Mouse (Mus musculus) limb, embryonic 14.5 days (tissue): Measurements from ENCODE around the gene Adamts3. TPM values are rescaled to one million over a fixed set of nuclear protein-coding genes. Genes with fewer than 3 reads are reported as not detected.

Experiments used
- ATAC-seq: fragments of 200-750 bp; cut with Nextera tagmentation; 2 replicates; pipeline ENCODE4 v1.8.0; 2017; ENCODE audit warnings: low read depth, moderate number of reproducible peaks, moderate TSS enrichment; ENCODE audit not compliant: low FRiP score
- DNase-seq: peaks from one replicate; pipeline ENCODE4 v3.0.0-alpha.2; 2015; ENCODE audit warnings: low spot score
- H3K27ac ChIP-seq: fragments of 300-500 bp; sonication (generic); replicated peaks from 2 replicates; pipeline ENCODE4 v1.5.1; 2014; ENCODE audit warnings: low read depth, mild to moderate bottlenecking, low read length, moderate library complexity, mixed read lengths
- H3K27me3 ChIP-seq: fragments of 300-500 bp; sonication (generic); 2 replicates; pipeline ENCODE4 v1.6.1; 2014; ENCODE audit warnings: low read length, mixed read lengths; ENCODE audit not compliant: control insufficient read depth, insufficient read depth
- H3K36me3 ChIP-seq: fragments of 300-500 bp; sonication (generic); 2 replicates; pipeline ENCODE4 v1.6.1; 2014; ENCODE audit warnings: mild to moderate bottlenecking, low read length, moderate library complexity, mixed read lengths; ENCODE audit not compliant: control insufficient read depth, insufficient read depth
- H3K4me1 ChIP-seq: fragments of 300-500 bp; sonication (generic); 2 replicates; pipeline ENCODE4 v1.6.1; 2014; ENCODE audit warnings: antibody characterized with exemption, low read length, mixed read lengths; ENCODE audit not compliant: control insufficient read depth, insufficient read depth
- H3K4me2 ChIP-seq: fragments of 300-500 bp; sonication (generic); replicated peaks from 2 replicates; pipeline ENCODE4 v1.6.1; 2014; ENCODE audit warnings: low read depth, mild to moderate bottlenecking, low read length, moderate library complexity; ENCODE audit not compliant: severe bottlenecking
- H3K4me3 ChIP-seq: fragments of 300-500 bp; sonication (generic); replicated peaks from 2 replicates; pipeline ENCODE4 v1.5.1; 2014; ENCODE audit warnings: low read length
- H3K9ac ChIP-seq: fragments of 300-500 bp; sonication (generic); 2 replicates; pipeline ENCODE4 v1.6.1; 2014; ENCODE audit warnings: mild to moderate bottlenecking, low read depth, low read length, moderate library complexity; ENCODE audit not compliant: severe bottlenecking
- H3K9me3 ChIP-seq: fragments of 300-500 bp; sonication (generic); 2 replicates; pipeline ENCODE4 v1.6.1; 2016; ENCODE audit warnings: low read length; ENCODE audit not compliant: control insufficient read depth
- POLR2A ChIP-seq: fragments of 200-500 bp; IDR thresholded peaks from 2 replicates; pipeline ENCODE4 v1.8.0; 2012; ENCODE audit warnings: inconsistent platforms, mild to moderate bottlenecking, moderate library complexity, borderline replicate concordance; ENCODE audit not compliant: insufficient read depth, insufficient read length; ENCODE audit errors: extremely low read depth
- WGBS: fragments of 180-500 bp; shearing (Covaris S2); extraction: QIAGEN DNeasy Blood & Tissue Kit; methylation state at CpG from one replicate; pipeline ENCODE4 v1.1.7; 2014; 5-methylcytosine and 5-hydroxymethylcytosine counted together
- polyA plus RNA-seq, 2 experiments: library from polyadenylated mRNA; depleted of rRNA in 1 of 2; stranded (reverse) in 1 of 2; unstranded in 1 of 2; fragments of >200 nt; fragmentation: Nextera tagmentation in 1 of 2; extraction: Ambion mirVana in 1 of 2; gene quantifications; 2 replicates each; pipeline versions ENCODE4 v1.2.1 to v1.2.3; 2012 to 2014

The Adamts3 gene
- polyA plus RNA-seq, 2 experiments = 9.5 to 13.0 TPM

DNA sequence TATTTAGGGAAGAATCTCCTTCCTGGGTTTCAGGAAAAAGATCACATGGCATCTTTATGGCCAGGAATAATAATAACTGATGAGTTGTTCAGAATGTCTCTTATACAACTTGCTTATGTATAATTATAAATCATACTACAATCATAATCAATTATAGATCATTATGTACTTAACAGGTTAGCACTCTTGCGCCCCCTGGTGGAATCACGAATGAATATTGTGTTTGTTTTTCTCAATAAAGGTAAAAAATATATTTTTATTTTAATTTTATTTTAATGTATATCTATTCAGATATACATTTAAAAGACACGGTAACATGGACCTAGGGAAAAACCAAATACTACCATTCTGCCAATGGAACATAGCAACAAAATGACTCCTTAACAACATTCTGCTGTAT, 63.6 kb downstream of the Adamts3 start:
- DNase-seq (no peak), ATAC-seq (no peak)
- H3K4me2 ChIP-seq = no peak overlapping the region
- 23% methylated on average over 3 of the region's 3 CpGs for WGBS
- no peaks in the 10 kb centered on the region for H3K27me3 ChIP-seq
- H3K9me3 ChIP-seq = no peaks in the 10 kb centered on the region
- H3K27ac ChIP-seq = no peak overlapping the region
- no peak overlapping the region for H3K4me3 ChIP-seq
- TF ChIP-seq POLR2A = no peak
- no peaks in the 10 kb centered on the region for H3K36me3 ChIP-seq
- H3K4me1 ChIP-seq = no peaks in the 10 kb centered on the region
- no peak overlapping the region for H3K9ac ChIP-seq

DNA sequence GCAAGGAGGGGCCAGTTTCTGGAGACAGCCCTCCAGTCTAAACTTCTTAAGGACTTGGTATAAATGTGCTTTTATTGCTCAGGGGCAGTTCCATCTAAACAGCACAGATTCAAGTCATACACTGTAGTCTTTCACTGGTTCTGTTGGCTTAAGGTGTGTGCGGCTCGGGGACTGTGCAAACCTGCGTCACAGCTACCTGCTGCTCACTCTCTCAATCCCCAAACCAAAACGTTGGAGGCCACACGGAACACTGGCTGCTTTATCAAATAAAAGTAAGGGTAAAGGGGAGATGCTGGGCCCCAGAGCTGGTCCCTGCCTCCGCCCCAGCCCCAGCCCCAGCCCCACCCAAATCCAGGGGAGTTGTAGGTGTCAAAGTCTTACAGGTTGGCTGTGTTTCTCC, 66.5 kb downstream of the Adamts3 start:
- no peaks in the 10 kb centered on the region for H3K9me3 ChIP-seq
- no peaks in the 10 kb centered on the region for H3K27me3 ChIP-seq
- H3K4me2 ChIP-seq = no peak overlapping the region
- H3K9ac ChIP-seq = no peak overlapping the region
- TF ChIP-seq POLR2A = no peak
- ATAC-seq (peak; percentile 73), DNase-seq (peak; percentile 39)
- no peak overlapping the region for H3K4me3 ChIP-seq
- no peak overlapping the region for H3K27ac ChIP-seq
- H3K4me1 ChIP-seq = no peaks in the 10 kb centered on the region
- H3K36me3 ChIP-seq = no peaks in the 10 kb centered on the region
- WGBS = 62% methylated on average over 6 of the region's 6 CpGs

DNA sequence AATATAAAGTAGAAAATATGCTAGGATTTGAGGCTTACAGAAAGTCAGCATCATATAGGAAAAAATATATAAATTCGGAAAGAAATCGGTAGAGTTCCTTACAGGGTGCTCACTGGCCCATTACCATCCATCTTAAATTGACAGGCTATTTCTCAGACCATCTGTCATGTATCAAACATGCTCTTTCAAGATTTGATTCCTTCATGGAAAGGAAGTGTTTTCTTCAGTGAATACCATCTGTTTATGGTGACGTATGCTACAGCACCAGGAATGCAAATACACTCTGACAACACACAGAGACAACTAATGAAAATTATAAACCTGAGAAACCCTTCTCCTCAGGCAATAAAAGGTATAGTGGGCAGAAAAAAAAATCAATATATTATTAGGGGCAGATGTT, 68.6 kb downstream of the Adamts3 start:
- no peak overlapping the region for H3K9ac ChIP-seq
- no peak overlapping the region for H3K4me2 ChIP-seq
- WGBS = 82% methylated on average over 3 of the region's 3 CpGs
- H3K4me3 ChIP-seq = no peak overlapping the region
- no peak for ATAC-seq
- no peaks in the 10 kb centered on the region for H3K9me3 ChIP-seq
- TF ChIP-seq POLR2A = no peak
- no peaks in the 10 kb centered on the region for H3K36me3 ChIP-seq
- no peak overlapping the region for H3K27ac ChIP-seq
- H3K27me3 ChIP-seq = no peaks in the 10 kb centered on the region
- H3K4me1 ChIP-seq = no peaks in the 10 kb centered on the region
- no peak for DNase-seq

DNA sequence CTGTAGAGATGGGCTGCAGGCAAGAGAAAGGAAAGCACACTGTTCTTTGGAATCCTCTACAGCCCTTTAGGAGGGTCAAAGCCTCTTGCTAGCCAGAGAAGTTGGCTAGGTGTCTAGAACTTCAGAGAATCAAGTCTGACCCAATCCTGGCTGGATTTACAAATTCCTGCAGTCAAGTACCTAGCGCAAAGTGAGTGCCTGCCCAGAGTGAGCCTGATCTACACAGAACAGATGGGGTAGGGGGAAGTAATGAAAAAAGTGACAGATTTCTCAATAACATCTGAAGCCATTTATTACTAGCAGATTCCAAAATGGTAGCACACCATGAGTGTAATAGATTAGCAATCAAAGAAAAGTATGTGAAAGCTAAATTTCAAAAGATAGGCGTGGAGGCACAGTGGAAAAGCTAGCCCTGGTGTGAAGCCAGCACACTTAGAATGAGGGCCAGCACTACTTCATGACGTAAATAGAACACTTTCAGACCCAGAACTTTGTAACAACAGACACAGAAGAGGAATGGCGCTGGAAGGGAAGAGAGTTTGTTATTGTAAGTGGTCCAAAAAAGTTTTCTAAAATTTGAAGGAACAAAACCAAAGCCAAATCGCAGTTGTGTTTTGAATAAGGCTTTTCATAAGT, 82.8 kb downstream of the Adamts3 start:
- TF ChIP-seq POLR2A = no peak
- H3K9me3 ChIP-seq = peaks cover 7% of the 10 kb centered on the region; the same call in 1 of the 2 replicates
- WGBS = 77% methylated on average over 5 of the region's 5 CpGs
- no peaks in the 10 kb centered on the region for H3K4me1 ChIP-seq
- H3K4me3 ChIP-seq = no peak overlapping the region
- H3K27me3 ChIP-seq = no peaks in the 10 kb centered on the region
- no peak for ATAC-seq
- H3K27ac ChIP-seq = no peak overlapping the region
- no peak for DNase-seq
- H3K4me2 ChIP-seq = no peak overlapping the region
- no peak overlapping the region for H3K9ac ChIP-seq
- H3K36me3 ChIP-seq = no peaks in the 10 kb centered on the region

DNA sequence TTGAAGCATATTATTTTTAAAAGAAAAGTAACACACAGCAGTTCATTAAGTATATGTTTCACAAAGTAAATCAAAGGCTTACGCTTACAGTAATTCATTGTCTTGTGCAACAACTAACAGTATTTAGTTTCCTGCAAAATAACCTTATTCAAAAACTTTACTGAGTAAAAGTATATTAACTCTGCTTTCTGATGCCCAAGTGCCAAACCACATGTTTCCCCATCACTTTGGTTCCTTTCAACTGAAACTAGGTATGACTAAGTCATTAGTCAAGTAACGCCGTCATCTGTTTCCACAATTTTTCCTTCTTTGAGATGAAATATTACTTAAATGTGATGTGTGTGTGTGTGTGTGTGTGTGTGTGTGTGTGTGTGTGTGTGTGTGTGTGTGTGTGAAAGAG, 89.4 kb downstream of the Adamts3 start:
- no peak for TF ChIP-seq POLR2A
- Histone ChIP-seq H3K4me1 (no peaks in the 10 kb centered on the region), H3K4me3 (no peak overlapping the region), H3K36me3 (no peaks in the 10 kb centered on the region), H3K27me3 (no peaks in the 10 kb centered on the region), H3K9ac (no peak overlapping the region), H3K9me3 (no peaks in the 10 kb centered on the region), H3K4me2 (no peak overlapping the region), H3K27ac (no peak overlapping the region)
- no peak for ATAC-seq
- DNase-seq = no peak
- 90% methylated on average over 3 of the region's 3 CpGs for WGBS
